Mouse (Mus musculus) G1E (cell line): Measurements from ENCODE around the gene Tas2r143.

Experiments used
- CTCF ChIP-seq: IDR thresholded peaks from 2 replicates; pipeline ENCODE4 v1.5.1; 2012; ENCODE audit warnings: low read depth, low read length, inconsistent platforms, mixed read lengths
- GATA1 ChIP-seq: IDR thresholded peaks from 2 replicates; pipeline ENCODE4 v1.6.1; 2012; ENCODE audit warnings: borderline replicate concordance, low read length, inconsistent platforms, mixed read lengths
- POLR2AphosphoS5 ChIP-seq: IDR thresholded peaks from 2 replicates; pipeline ENCODE4 v1.6.1; 2012; ENCODE audit warnings: low read depth, low read length, inconsistent platforms; ENCODE audit not compliant: insufficient replicate concordance

GRCm38 (mm10) chr6:42374701-42375100 lies 25.3 kb upstream of the Tas2r143 start:
- no peak for TF ChIP-seq CTCF
- no peak for TF ChIP-seq GATA1
- no peak for TF ChIP-seq POLR2AphosphoS5
